Mouse (Mus musculus) olfactory bulb, adult 2 months (tissue): ENCODE results near the gene Taf6. TPM values are rescaled to one million over a fixed set of nuclear protein-coding genes. Genes with fewer than 3 reads are reported as not detected.
"Not testable (repeated sequence)": the region's sequence is repeated elsewhere in the genome, so short reads cannot be mapped to it uniquely, and the experiment has no call there.

Experiments used
- H3K27ac ChIP-seq: fragments of 200-500 bp; 2 replicates; pipeline ENCODE4 v1.5.1; 2012; ENCODE audit warnings: low read depth, low read length; ENCODE audit not compliant: insufficient read depth
- H3K4me1 ChIP-seq: fragments of 200-500 bp; 2 replicates; pipeline ENCODE4 v1.6.1; 2012; ENCODE audit warnings: low read length; ENCODE audit not compliant: control insufficient read depth, insufficient read depth
- H3K4me3 ChIP-seq: fragments of 200-500 bp; 2 replicates; pipeline ENCODE4 v1.5.1; 2012; ENCODE audit warnings: mild to moderate bottlenecking, low read depth, low read length, moderate library complexity; ENCODE audit not compliant: insufficient read depth
- CTCF ChIP-seq: fragments of 200-500 bp; IDR thresholded peaks from 2 replicates; pipeline ENCODE4 v1.5.1; 2012; ENCODE audit warnings: low read depth, mild to moderate bottlenecking, low read length, moderate library complexity; ENCODE audit not compliant: insufficient read depth
- POLR2A ChIP-seq: fragments of 200-500 bp; IDR thresholded peaks from 2 replicates; pipeline ENCODE4 v1.6.1; 2012; ENCODE audit warnings: mild to moderate bottlenecking, low read depth, low read length, moderate library complexity; ENCODE audit not compliant: insufficient read depth
- WGBS: fragments of 180-500 bp; shearing (Covaris S2); methylation state at CpG from one replicate; pipeline ENCODE4 v1.1.7; 2018; 5-methylcytosine and 5-hydroxymethylcytosine counted together
- polyA plus RNA-seq: library from polyadenylated mRNA; stranded (reverse); fragments of >200 nt; gene quantifications from 2 replicates; pipeline ENCODE4 v1.2.4, GENCODE M21; 2012; ENCODE audit warnings: low replicate concordance; ENCODE audit not compliant: missing spikeins, insufficient read depth, insufficient read length

Gene Taf6
- polyA plus RNA-seq, 1 experiment, result not detected

DNA sequence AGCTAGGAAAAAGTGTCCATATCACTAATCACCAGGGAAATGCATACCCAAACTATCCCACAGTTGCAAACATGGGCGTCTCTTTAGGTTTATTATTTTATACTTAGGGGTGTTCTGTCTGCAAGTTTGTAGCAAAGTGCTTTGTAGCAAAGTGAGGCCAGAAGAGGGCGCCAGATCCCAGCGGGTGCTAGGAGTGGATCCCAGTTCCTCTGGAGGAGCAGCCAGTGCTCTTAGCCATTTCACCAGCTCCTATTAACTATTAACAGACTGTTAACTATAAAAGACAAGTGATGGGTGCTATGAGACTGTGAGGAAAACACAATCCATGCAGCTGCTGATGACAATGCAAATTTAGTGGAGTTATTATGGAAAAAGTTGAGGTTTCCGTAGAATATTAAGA lies 34.9 kb upstream of the Taf6 start:
- 22% methylated on average over 4 of the region's 4 CpGs for WGBS
- TF ChIP-seq CTCF (0 out of 2 replicates have a peak, but pooled peaks have one; percentile 31), POLR2A (no peak)

DNA sequence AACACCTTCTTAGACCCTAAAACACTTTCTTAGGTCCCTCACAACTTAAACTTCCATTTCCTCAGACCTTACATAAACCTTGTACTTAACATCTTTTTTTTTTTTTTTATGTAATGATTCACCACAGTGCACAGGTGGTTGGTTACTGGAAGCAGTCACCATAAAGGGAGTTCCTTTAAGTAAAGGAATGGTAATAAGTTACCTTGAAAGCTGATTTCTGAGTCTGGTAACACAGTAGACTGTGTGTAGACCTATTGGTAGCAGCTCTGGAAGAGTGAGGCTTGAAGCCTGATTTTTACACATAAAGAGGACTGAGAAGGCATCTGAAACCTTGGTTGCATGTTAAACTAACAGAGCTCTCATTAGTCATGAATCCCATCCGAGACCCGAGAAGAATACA lies 32.6 kb upstream of the Taf6 start:
- H3K4me3 ChIP-seq, result no peak overlapping the region
- H3K27ac ChIP-seq, result no peak overlapping the region
- no peaks in the 10 kb centered on the region for H3K4me1 ChIP-seq
- WGBS, result 45% methylated on average over 2 of the region's 2 CpGs
- TF ChIP-seq POLR2A, result no peak
- TF ChIP-seq CTCF, result no peak

More for the DNA sequence above, 34.9 kb upstream of the Taf6 start:
- Histone ChIP-seq H3K4me3 (no peak overlapping the region), H3K27ac (no peak overlapping the region), H3K4me1 (no peaks in the 10 kb centered on the region)

DNA sequence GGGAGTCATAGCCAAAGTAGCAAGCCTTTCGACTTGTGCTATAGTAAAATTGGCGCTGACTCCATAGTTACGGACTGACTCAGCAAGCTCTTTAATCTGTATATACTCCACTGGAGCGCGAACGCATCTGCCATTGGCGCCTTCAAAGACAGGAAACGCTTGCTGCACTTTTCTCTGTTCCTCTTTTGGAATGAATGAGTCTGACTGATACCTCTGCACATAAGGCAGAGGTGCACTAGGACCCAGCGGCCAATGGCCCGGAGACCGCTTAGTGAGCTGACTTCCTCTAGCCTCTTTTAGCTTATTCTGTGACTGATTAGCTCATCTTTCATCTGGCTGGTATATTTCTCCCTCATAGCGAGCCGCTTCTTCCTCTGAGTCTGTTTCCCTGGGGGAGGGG lies 29.4 kb upstream of the Taf6 start:
- H3K27ac ChIP-seq, H3K4me1 ChIP-seq, H3K4me3 ChIP-seq: not testable (repeated sequence)
- WGBS, result 91% methylated on average over 13 of the region's 13 CpGs

DNA sequence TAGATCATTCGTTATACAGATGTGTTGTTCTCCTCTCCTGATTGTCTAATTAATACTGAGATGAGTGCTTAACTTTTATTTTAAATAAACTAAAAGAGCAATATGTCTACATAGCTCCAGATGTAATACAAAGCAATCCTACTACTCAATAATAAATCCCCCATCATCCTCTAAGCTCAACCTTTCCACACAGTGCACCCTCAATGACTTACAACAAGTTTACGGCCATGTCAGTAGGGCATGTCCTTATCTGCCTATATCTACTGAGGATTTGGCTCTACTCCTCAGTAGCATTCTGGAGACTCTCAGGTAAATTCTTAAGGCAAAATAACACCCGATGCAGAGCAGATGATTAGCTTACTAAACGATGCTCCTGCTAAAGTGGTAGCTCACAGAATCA lies 20.6 kb upstream of the Taf6 start:
- Histone ChIP-seq H3K4me3 (no peak overlapping the region), H3K4me1 (no peaks in the 10 kb centered on the region), H3K27ac (no peak overlapping the region)
- WGBS, result 85% methylated on average over 4 of the region's 4 CpGs
- TF ChIP-seq CTCF (no peak), POLR2A (no peak)

DNA sequence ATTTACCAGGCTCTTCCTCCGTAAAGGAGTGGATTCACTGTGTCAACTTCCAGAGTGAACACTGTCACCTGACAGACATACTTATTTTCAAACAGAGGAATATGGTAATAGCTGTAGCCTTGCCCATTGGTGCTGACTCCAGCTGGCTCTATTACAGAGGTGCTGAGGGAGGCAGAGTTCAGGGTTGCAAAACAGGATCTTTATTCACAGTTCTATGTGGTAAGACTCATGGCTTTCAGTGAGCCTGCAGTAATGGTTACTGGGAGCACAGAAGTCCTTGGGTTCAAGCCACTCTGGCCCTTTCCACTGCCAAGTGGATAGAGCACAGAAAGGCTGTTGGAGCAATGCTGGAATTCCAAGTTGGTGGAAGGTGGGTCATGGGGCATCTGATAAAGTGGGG lies 20.0 kb upstream of the Taf6 start:
- H3K4me3 ChIP-seq, result no peak overlapping the region
- H3K4me1 ChIP-seq, result no peaks in the 10 kb centered on the region
- 78% methylated on average over 1 of the region's 1 CpGs for WGBS
- no peak overlapping the region for H3K27ac ChIP-seq
- TF ChIP-seq POLR2A, result no peak
- TF ChIP-seq CTCF, result no peak

DNA sequence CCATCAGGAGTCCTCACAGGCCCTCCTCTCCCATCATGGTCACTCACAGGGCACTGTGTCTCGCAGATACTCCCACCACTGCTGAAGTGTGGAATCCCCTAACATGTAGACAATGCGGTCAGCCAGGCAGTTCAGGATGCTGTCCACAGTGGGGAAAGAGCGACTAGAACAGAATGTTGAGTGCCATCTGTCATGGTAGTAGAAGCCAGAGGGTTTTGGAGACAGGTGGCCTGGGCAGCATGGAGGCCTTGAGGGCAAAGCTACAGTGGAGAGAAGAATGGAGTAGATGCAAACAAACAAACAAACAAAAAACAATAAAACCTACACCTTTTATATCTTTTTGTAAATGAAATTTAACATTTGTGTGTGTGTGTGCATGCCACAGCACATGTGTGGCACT lies 14.8 kb upstream of the Taf6 start:
- Histone ChIP-seq H3K4me3 (no peak overlapping the region), H3K27ac (no peak overlapping the region), H3K4me1 (no peaks in the 10 kb centered on the region)
- WGBS, result 93% methylated on average over 3 of the region's 3 CpGs
- no peak for TF ChIP-seq CTCF
- TF ChIP-seq POLR2A, result no peak

DNA sequence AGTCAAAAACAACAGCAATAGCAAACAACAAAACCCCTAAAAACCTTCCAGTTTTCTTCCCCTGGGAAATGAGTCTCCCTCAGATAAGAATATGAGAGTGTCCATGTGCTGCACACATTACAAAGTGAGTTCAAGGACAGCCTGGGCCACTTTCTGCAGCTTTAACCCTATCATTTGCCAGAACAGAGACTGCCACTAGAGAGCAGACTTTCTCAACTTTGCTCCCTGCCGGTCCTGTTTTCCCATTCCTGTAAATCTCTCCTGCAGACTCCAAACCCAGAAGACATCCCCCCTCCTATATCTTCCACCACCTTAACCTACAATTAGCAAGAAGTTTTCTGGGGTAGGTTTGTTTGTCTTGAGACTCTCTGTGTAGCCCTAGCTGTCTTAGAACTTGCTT lies 12.3 kb upstream of the Taf6 start:
- TF ChIP-seq CTCF, result no peak
- TF ChIP-seq POLR2A, result no peak
- Histone ChIP-seq H3K4me1 (peaks cover 3% of the 10 kb centered on the region; the same call in 1 of the 2 replicates), H3K27ac (no peak overlapping the region), H3K4me3 (no peak overlapping the region)
- WGBS, result 0% methylated on average over 1 of the region's 1 CpGs

DNA sequence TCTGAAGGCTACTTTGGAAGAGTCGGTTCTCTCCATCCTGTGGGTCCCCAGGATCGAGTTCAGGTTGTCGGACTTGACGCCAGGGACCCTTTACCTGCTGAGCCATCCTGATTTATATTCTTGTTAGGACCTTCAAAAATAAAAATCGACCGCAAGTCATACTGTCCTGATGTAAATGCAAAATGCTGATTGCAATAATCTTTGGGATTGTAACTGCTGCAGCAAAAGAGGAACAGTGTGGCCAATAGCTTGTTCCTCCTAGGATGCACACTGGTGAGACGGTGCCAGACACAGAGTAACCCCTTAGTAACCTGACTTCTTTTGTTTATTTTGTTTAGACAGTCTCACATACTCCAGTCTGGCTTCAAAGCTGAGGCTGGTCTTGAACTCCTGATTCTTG lies 8.2 kb upstream of the Taf6 start:
- Histone ChIP-seq H3K4me3 (peak overlapping the region; percentile 79; the same call in 1 of the 2 replicates), H3K4me1 (peaks cover 3% of the 10 kb centered on the region; the same call in 1 of the 2 replicates), H3K27ac (peak overlapping the region; percentile 94; the same call in 1 of the 2 replicates)
- TF ChIP-seq CTCF, result no peak
- no peak for TF ChIP-seq POLR2A
- WGBS, result 41% methylated on average over 7 of the region's 7 CpGs

DNA sequence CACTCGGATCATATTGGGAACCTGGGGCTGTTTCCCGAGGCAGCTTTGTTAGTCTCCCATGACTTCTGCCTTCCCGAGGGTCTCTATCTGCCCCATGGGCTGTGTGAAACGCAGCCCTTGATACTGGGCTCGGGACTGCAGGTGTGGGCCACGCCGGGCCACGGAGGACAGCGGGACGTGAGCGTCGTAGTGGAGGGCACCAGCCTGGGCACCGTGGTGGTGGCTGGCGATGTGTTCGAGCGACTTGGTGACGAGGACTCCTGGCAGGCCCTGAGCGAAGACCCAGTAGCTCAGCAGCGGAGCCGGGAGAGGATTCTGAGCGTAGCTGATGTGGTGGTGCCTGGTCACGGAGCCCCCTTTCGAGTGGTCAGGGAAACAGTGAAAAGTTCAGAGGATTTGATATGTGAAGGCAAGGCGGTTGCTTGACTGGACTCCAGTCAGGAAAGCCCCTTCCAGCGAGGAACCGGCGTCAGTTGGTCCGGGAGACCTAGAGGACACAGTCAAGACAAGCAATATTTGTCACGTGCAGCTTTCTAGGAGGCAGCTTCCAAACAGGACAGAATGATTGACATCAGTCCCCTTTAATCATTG lies 7.6 kb upstream of the Taf6 start:
- WGBS, result under 1% methylated on average over 29 of the region's 29 CpGs
- Histone ChIP-seq H3K4me1 (peaks cover 3% of the 10 kb centered on the region; the same call in 1 of the 2 replicates), H3K4me3 (peak overlapping the region; percentile 79), H3K27ac (peak overlapping the region; percentile 94)
- TF ChIP-seq POLR2A (no peak), CTCF (no peak)
